Mouse (Mus musculus): ENCODE measurements around the gene Ranbp3l. TPM values are rescaled to one million over a fixed set of nuclear protein-coding genes. Genes with fewer than 3 reads are reported as not detected.

Ranbp3l gene
- total RNA-seq, 2 experiments from 2014 or later: 0.38 to 0.62 TPM

- intact Hi-C loops (cut with DNase I; ENCODE audit: low total_unique reads): no loop called here
- no peak for DNase-seq
Measured at GRCm38 (mm10) chr15:9068881-9069280, 101.1 kb downstream of the Ranbp3l start.

- intact Hi-C loops (cut with DNase I; ENCODE audit: low total_unique reads): no loop called here
- DNase-seq: no peak
Measured at GRCm38 (mm10) chr15:9070353-9070752, 102.6 kb downstream of the Ranbp3l start.

- intact Hi-C loops (cut with DNase I; ENCODE audit: low total_unique reads): no loop called here
- peak; percentile 99 for DNase-seq
Measured at GRCm38 (mm10) chr15:9070912-9071555, 103.3 kb downstream of the Ranbp3l start, which contains the start of gene Nadk2. TSS of gene Nadk2 (plus strand) at chr15:9071260.

GRCm38 (mm10) chr15:9071556-9072544, 104.1 kb downstream of the Ranbp3l start:
- intact Hi-C loops (cut with DNase I; ENCODE audit: low total_unique reads): no loop called here
- DNase-seq: peak; percentile 48

GRCm38 (mm10) chr15:9072630-9073029, 104.9 kb downstream of the Ranbp3l start:
- no peak for DNase-seq
- intact Hi-C loops (cut with DNase I; ENCODE audit: low total_unique reads): no loop called here

- intact Hi-C loops (cut with DNase I; ENCODE audit: low total_unique reads): no loop called here
- DNase-seq: no peak
Measured at GRCm38 (mm10) chr15:9073067-9073608, 105.4 kb downstream of the Ranbp3l start.

GRCm38 (mm10) chr15:9073684-9074083, 105.9 kb downstream of the Ranbp3l start:
- intact Hi-C loops (cut with DNase I; ENCODE audit: low total_unique reads): no loop called here
- DNase-seq: no peak

- intact Hi-C loops (cut with DNase I; ENCODE audit: low total_unique reads): no loop called here
- no peak for DNase-seq
Measured at GRCm38 (mm10) chr15:9074139-9074538, 106.4 kb downstream of the Ranbp3l start.

GRCm38 (mm10) chr15:9074671-9075070, 106.9 kb downstream of the Ranbp3l start:
- intact Hi-C loops (cut with DNase I; ENCODE audit: low total_unique reads): no loop called here

GRCm38 (mm10) chr15:9075608-9076200, 108.0 kb downstream of the Ranbp3l start:
- DNase-seq: no peak
- intact Hi-C loops (cut with DNase I; ENCODE audit: low total_unique reads): no loop called here

More at GRCm38 (mm10) chr15:9074671-9075070, 106.9 kb downstream of the Ranbp3l start:
- DNase-seq: no peak

- DNase-seq: no peak
- intact Hi-C loops (cut with DNase I; ENCODE audit: low total_unique reads): no loop called here
Measured at GRCm38 (mm10) chr15:9078481-9079300, 110.9 kb downstream of the Ranbp3l start.

GRCm38 (mm10) chr15:9079626-9080025, 111.9 kb downstream of the Ranbp3l start:
- no peak for DNase-seq
- intact Hi-C loops (cut with DNase I; ENCODE audit: low total_unique reads): no loop called here

GRCm38 (mm10) chr15:9080206-9080605, 112.5 kb downstream of the Ranbp3l start:
- intact Hi-C loops (cut with DNase I; ENCODE audit: low total_unique reads): no loop called here

GRCm38 (mm10) chr15:9081294-9081693, 113.5 kb downstream of the Ranbp3l start:
- no peak for DNase-seq
- intact Hi-C loops (cut with DNase I; ENCODE audit: low total_unique reads): no loop called here

More at GRCm38 (mm10) chr15:9080206-9080605, 112.5 kb downstream of the Ranbp3l start:
- DNase-seq: no peak

GRCm38 (mm10) chr15:9082753-9083152, 115.0 kb downstream of the Ranbp3l start:
- no peak for DNase-seq

GRCm38 (mm10) chr15:9086813-9087212, 119.1 kb downstream of the Ranbp3l start:
- intact Hi-C loops (cut with DNase I; ENCODE audit: low total_unique reads): no loop called here
- no peak for DNase-seq

More at GRCm38 (mm10) chr15:9082753-9083152, 115.0 kb downstream of the Ranbp3l start:
- intact Hi-C loops (cut with DNase I; ENCODE audit: low total_unique reads): no loop called here

- no peak for DNase-seq
- intact Hi-C loops (cut with DNase I; ENCODE audit: low total_unique reads): no loop called here
Measured at GRCm38 (mm10) chr15:9087421-9087820, 119.7 kb downstream of the Ranbp3l start.

GRCm38 (mm10) chr15:9087895-9088682, 120.3 kb downstream of the Ranbp3l start:
- no peak for DNase-seq
- intact Hi-C loops (cut with DNase I; ENCODE audit: low total_unique reads): no loop called here
